Mouse (Mus musculus): ENCODE measurements around the gene Spg21.

Spg21 gene

GRCm38 (mm10) chr9:65479158-65479557, 18.4 kb downstream of the Spg21 start:
- DNase-seq (ENCODE audit: low read depth, low spot score) = no peak

- DNase-seq (ENCODE audit: low read depth, low spot score) = no peak
Measured at GRCm38 (mm10) chr9:65480071-65480470, 19.3 kb downstream of the Spg21 start.

- DNase-seq (ENCODE audit: low read depth, low spot score) = no peak
Measured at GRCm38 (mm10) chr9:65491476-65491875, 30.7 kb downstream of the Spg21 start.

GRCm38 (mm10) chr9:65492351-65492750, 31.6 kb downstream of the Spg21 start:
- DNase-seq (ENCODE audit: low read depth, low spot score) = no peak

- no peak for DNase-seq (ENCODE audit: low read depth, low spot score)
Measured at GRCm38 (mm10) chr9:65492851-65493250, 32.1 kb downstream of the Spg21 start.

GRCm38 (mm10) chr9:65502146-65502545, 41.4 kb downstream of the Spg21 start:
- DNase-seq (ENCODE audit: low read depth, low spot score) = peak; percentile 17

- DNase-seq (ENCODE audit: low read depth, low spot score) = no peak
Measured at GRCm38 (mm10) chr9:65502721-65503505, 42.2 kb downstream of the Spg21 start.

GRCm38 (mm10) chr9:65508449-65508848, 47.7 kb downstream of the Spg21 start:
- DNase-seq (ENCODE audit: low read depth, low spot score) = no peak

- DNase-seq (ENCODE audit: low read depth, low spot score) = no peak
Measured at GRCm38 (mm10) chr9:65512520-65512919, 51.8 kb downstream of the Spg21 start.

GRCm38 (mm10) chr9:65514431-65514830, 53.7 kb downstream of the Spg21 start:
- DNase-seq (ENCODE audit: low read depth, low spot score) = no peak

- DNase-seq (ENCODE audit: low read depth, low spot score) = no peak
Measured at GRCm38 (mm10) chr9:65514851-65515261, 54.1 kb downstream of the Spg21 start.

GRCm38 (mm10) chr9:65519807-65520504, 59.2 kb downstream of the Spg21 start, which contains the start of gene Ankdd1a:
TSS of gene Ankdd1a (minus strand) at chr9:65520193.
- peak; percentile 33 for DNase-seq (ENCODE audit: low read depth, low spot score)

- DNase-seq (ENCODE audit: low read depth, low spot score) = no peak
Measured at GRCm38 (mm10) chr9:65520505-65520876, 59.7 kb downstream of the Spg21 start.

- peak; percentile 69 for DNase-seq (ENCODE audit: low read depth, low spot score)
Measured at GRCm38 (mm10) chr9:65523611-65524364, 63.0 kb downstream of the Spg21 start.

- no peak for DNase-seq (ENCODE audit: low read depth, low spot score)
Measured at GRCm38 (mm10) chr9:65525445-65526195, 64.9 kb downstream of the Spg21 start.

- DNase-seq (ENCODE audit: low read depth, low spot score) = no peak
Measured at GRCm38 (mm10) chr9:65528417-65529038, 67.8 kb downstream of the Spg21 start.

- no peak for DNase-seq (ENCODE audit: low read depth, low spot score)
Measured at GRCm38 (mm10) chr9:65529659-65530058, 68.9 kb downstream of the Spg21 start.

GRCm38 (mm10) chr9:65531283-65531682, 70.5 kb downstream of the Spg21 start:
- no peak for DNase-seq (ENCODE audit: low read depth, low spot score)

GRCm38 (mm10) chr9:65532986-65533385, 72.2 kb downstream of the Spg21 start:
- DNase-seq (ENCODE audit: low read depth, low spot score) = no peak

GRCm38 (mm10) chr9:65534111-65534510, 73.4 kb downstream of the Spg21 start:
- no peak for DNase-seq (ENCODE audit: low read depth, low spot score)

- DNase-seq (ENCODE audit: low read depth, low spot score) = no peak
Measured at GRCm38 (mm10) chr9:65535191-65535722, 74.5 kb downstream of the Spg21 start.
